Mouse (Mus musculus): Measurements from ENCODE around the gene Dpep1.

Gene Dpep1

DNA sequence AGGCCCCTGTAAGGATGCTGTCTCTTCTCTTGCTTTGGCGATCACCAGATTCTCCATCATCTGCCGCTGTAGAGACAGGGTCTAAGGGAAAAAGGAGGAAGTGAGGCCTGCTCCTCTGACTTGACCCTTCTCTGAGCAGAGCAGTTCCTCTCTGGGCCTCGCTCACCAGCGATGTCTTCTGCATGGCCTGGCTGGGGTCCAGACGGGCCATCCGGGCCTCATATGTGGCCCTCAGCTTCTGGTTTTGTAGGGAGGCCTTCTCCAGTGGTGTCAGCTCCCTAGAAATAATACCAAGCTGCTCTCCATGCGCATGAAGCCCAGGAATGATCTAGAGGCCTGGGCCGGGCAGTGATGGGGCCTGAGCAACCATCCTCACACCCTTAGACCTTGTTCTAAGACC is 62.6 kb downstream of the Dpep1 start:
- DNase-seq (ENCODE audit: low spot score in 2 of 2), result no peak

DNA sequence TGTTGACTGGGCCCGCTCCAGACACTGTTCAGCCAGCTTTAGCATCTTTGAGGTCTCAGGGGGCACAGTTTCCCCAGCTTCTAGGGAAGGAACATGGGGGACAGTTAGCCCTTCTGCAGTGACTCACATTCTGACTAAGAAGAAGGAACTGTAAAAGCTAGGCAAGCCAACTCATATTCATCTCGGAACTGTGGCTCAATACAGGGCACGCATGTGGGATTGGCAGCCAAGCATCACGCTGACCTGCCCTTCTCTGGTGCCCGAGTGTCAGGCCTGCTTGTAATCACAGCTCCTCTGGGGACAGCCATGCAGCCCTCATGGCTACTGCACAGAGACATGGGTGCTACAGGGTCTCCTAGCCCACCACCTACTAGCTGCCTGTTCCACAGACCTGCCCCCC is 64.9 kb downstream of the Dpep1 start:
- no peak for DNase-seq (ENCODE audit: low spot score in 2 of 2)

Measured in natural killer cell, adult 2 months (primary cell).